Mouse (Mus musculus) brain, embryonic 14.5 days (tissue): ENCODE measurements at regions not wholly inside any gene's neighbourhood (a gene's known extent, or its start where the extent isn't known, plus 50 kb on each side); places are given as distances from the start of the nearest gene placed in this dataset.

Source experiments
- CTCF ChIP-seq: fragments of 200-500 bp; IDR thresholded peaks from 2 replicates; pipeline ENCODE4 v1.5.1; 2012; ENCODE audit warnings: inconsistent platforms, mild to moderate bottlenecking, moderate library complexity, borderline replicate concordance; ENCODE audit not compliant: insufficient read depth, insufficient read length; ENCODE audit errors: extremely low read depth
- POLR2A ChIP-seq: fragments of 200-500 bp; IDR thresholded peaks from 2 replicates; pipeline ENCODE4 v1.6.1; 2012; ENCODE audit warnings: mild to moderate bottlenecking, inconsistent platforms, borderline replicate concordance; ENCODE audit not compliant: poor library complexity, insufficient read depth, insufficient read length, severe bottlenecking; ENCODE audit errors: extremely low read depth

- TF ChIP-seq CTCF = no peak
- no peak for TF ChIP-seq POLR2A
Measured at GRCm38 (mm10) chr10:68347806-68348205, 69.3 kb upstream of the Arid5b start.
